Mouse (Mus musculus) T-cell, adult 2 months (primary cell): ENCODE results near the gene Aqp2.

Source experiments
- DNase-seq: peaks from one replicate; pipeline ENCODE4 v3.0.0; 2022; ENCODE audit warnings: low spot score

Aqp2 gene

GRCm38 (mm10) chr15:99618595-99618994 lies 39.7 kb downstream of the Aqp2 start:
- no peak for DNase-seq

GRCm38 (mm10) chr15:99619821-99620220 lies 41.0 kb downstream of the Aqp2 start:
- DNase-seq: no peak

- DNase-seq: no peak
These were observed 43.2 kb downstream of the Aqp2 start for GRCm38 (mm10) chr15:99622063-99622462.

- DNase-seq: no peak
These were observed 52.8 kb downstream of the Aqp2 start for GRCm38 (mm10) chr15:99631618-99632017.
